Mouse (Mus musculus) retina, embryonic 14.5 days (tissue): ENCODE measurements around the gene Gba.
A peak's percentile ranks its signal among the peaks of the same experiment; 100 is the strongest.
"Not testable (repeated sequence)": the region's sequence is repeated elsewhere in the genome, so short reads cannot be mapped to it uniquely, and the experiment has no call there.

Experiments
- DNase-seq: peaks from one replicate; pipeline ENCODE4 v3.0.0-alpha.2; 2015; ENCODE audit warnings: low spot score

Gene Gba

GRCm38 (mm10) chr3:89202253-89203141, at the start of gene Gba:
Gene Gba, plus strand, starts transcription at chr3:89202928.
- DNase-seq: peak; percentile 97

GRCm38 (mm10) chr3:89156951-89157350, 45.8 kb upstream of the Gba start:
- DNase-seq: no peak

GRCm38 (mm10) chr3:89158651-89159050, 44.1 kb upstream of the Gba start:
- DNase-seq: no peak

GRCm38 (mm10) chr3:89159211-89159610, 43.5 kb upstream of the Gba start:
- DNase-seq: peak; percentile 70

GRCm38 (mm10) chr3:89159616-89160344, 42.9 kb upstream of the Gba start, which contains the start of gene Hcn3:
Gene Hcn3, minus strand, starts transcription at chr3:89160196.
- peak; percentile 88 for DNase-seq

- not testable (repeated sequence) for DNase-seq
Observed at GRCm38 (mm10) chr3:89161207-89161606, 41.5 kb upstream of the Gba start.

GRCm38 (mm10) chr3:89161786-89162185, 40.9 kb upstream of the Gba start:
- no peak for DNase-seq

GRCm38 (mm10) chr3:89163123-89163522, 39.6 kb upstream of the Gba start:
- DNase-seq: no peak

- DNase-seq: no peak
Observed at GRCm38 (mm10) chr3:89163643-89164245, 39.0 kb upstream of the Gba start.

GRCm38 (mm10) chr3:89164506-89165267, 38.0 kb upstream of the Gba start, which contains the start of gene Clk2:
Gene Clk2, plus strand, starts transcription at chr3:89164795.
- DNase-seq: peak; percentile 93

- no peak for DNase-seq
Observed at GRCm38 (mm10) chr3:89165268-89165870, 37.4 kb upstream of the Gba start.

GRCm38 (mm10) chr3:89166945-89167344, 35.8 kb upstream of the Gba start:
- DNase-seq: no peak

GRCm38 (mm10) chr3:89174844-89175243, 27.9 kb upstream of the Gba start:
- no peak for DNase-seq

- no peak for DNase-seq
Observed at GRCm38 (mm10) chr3:89175544-89175943, 27.2 kb upstream of the Gba start.

- no peak for DNase-seq
Observed at GRCm38 (mm10) chr3:89176421-89176820, 26.3 kb upstream of the Gba start.

GRCm38 (mm10) chr3:89177242-89178106, 25.3 kb upstream of the Gba start, which contains the start of gene Scamp3:
Gene Scamp3, plus strand, starts transcription at chr3:89177473.
- DNase-seq: peak; percentile 95

- no peak for DNase-seq
Observed at GRCm38 (mm10) chr3:89178107-89178385, 24.7 kb upstream of the Gba start.

GRCm38 (mm10) chr3:89179056-89179455, 23.7 kb upstream of the Gba start:
- no peak for DNase-seq

GRCm38 (mm10) chr3:89181749-89182500, 20.8 kb upstream of the Gba start:
- DNase-seq: no peak
